Mouse (Mus musculus) left cerebral cortex, adult 9 months (tissue): ENCODE measurements at regions not wholly inside any gene's neighbourhood (a gene's known extent, or its start where the extent isn't known, plus 50 kb on each side); places are given as distances from the start of the nearest gene placed in this dataset.

ENCODE experiments used
- DNase-seq, 2 experiments: peaks; one replicate each; pipeline ENCODE4 v3.0.0; 2022; ENCODE audit warnings: low spot score in 2 of 2

GRCm38 (mm10) chr16:76591956-76592768, 218.5 kb upstream of the Nrip1 start:
- peak in 1 of 2 experiments; percentile 12 for DNase-seq

- DNase-seq: no peak
These were observed 216.2 kb upstream of the Nrip1 start for GRCm38 (mm10) chr16:76589791-76590190.

GRCm38 (mm10) chr16:76577206-76577605, 203.6 kb upstream of the Nrip1 start:
- no peak for DNase-seq

DNA sequence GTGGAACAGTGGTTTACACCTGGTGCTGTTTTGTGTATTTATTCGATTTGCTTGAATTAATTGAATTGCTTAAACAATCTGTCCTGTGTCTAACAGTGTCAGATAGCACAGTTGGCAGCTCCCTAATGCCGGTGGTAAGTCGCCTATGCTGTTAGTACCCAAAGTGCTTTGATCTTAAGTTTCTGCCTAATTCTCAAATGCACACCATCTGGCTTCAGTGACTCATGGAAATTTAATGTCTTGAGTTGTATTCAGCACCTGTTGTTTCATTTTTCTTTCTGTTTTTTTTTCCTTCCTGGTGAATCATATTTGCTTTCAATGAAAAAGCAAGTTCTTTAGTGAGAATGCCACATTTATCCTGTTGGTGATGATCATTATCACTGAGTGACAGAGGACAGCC, 201.7 kb upstream of the Nrip1 start:
- peak in 1 of 2 experiments; percentile 14 for DNase-seq

DNA sequence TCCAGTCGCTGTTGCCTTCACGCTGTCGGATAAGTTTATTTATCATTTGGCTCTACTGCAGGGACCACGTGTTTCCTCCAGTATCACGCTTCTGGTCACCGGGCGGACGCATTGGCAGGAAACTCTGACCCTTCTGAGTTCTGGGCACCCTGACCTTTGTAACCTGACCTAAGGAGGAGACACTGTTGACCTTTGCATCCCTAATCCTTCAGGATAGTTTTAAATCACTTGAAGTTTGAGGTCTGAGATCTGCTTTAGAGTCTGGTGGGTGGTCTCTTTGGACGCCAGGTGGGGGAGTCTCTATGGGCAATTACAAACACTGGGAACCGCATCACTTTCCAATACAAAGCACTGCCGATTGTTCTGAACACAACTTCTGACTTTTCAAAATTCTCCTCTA, 192.6 kb upstream of the Nrip1 start:
- DNase-seq: no peak

- no peak for DNase-seq
These were observed 181.2 kb upstream of the Nrip1 start for GRCm38 (mm10) chr16:76554846-76555245.

DNA sequence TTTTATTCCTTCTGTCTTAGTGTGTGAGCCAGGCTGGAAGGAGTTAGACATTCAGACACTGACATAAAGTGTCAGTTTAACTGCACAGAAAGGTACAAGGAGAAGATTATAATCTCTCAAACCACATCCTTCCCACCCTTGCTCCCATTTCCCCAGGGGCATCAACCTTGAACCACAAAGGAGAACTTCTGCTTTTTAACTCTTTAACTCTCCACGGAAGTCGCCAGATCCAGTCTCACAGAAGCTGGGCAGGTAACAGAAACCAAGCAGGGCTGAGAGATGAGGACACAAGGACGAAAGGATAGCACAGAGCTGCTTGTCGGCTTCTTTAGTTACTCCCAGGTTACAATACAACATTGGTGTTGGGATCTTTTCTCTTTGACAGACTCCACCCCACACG, 176.0 kb upstream of the Nrip1 start:
- DNase-seq: no peak

DNA sequence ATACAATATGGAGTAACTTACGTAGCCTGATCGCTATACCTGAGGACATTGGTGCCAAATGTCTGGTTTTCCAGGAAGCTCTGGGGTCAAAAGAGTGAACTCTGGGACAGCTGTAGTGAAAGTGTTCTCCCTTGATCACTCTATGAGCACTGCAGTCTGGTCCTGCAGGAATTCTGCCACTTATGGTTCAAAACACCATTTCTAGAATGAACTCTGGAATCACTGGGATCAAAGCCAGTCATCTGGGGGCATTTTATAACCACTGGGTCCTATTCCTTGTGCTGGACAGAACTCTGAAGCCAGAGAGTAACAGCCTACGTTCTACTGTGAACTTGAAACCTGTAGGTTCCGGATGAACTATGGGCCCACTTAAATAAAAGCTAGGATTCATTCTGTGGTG, 173.5 kb upstream of the Nrip1 start:
- no peak for DNase-seq

- DNase-seq: no peak
These were observed 173.0 kb upstream of the Nrip1 start for GRCm38 (mm10) chr16:76546632-76547031.

- no peak for DNase-seq
These were observed 172.3 kb upstream of the Nrip1 start for GRCm38 (mm10) chr16:76545942-76546341.

GRCm38 (mm10) chr16:76544972-76545371, 171.3 kb upstream of the Nrip1 start:
- no peak for DNase-seq

- DNase-seq: no peak
These were observed 167.3 kb upstream of the Nrip1 start for GRCm38 (mm10) chr16:76540964-76541363.

- DNase-seq: no peak
These were observed 166.8 kb upstream of the Nrip1 start for GRCm38 (mm10) chr16:76540328-76540923.

GRCm38 (mm10) chr16:76539669-76540068, 166.0 kb upstream of the Nrip1 start:
- DNase-seq: no peak

DNA sequence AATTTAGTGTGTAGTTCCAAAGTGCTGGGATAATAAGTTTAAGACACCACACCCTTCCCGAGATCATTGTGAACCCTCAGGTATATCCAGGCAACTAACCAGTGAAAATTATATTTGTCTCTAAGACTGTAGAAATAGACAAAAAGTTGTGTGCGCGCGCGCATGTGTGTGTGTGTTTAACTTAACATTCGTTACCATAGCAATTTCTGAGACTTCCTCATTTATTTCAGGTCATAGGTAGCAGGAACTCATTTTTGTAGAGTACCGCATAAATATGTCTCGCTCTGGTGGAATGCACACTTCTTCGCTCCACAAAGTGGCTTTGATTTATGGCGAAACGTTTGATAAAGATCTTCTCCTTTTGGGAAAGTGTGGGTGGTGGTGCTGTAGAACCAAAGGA, 164.2 kb upstream of the Nrip1 start:
- DNase-seq: no peak

GRCm38 (mm10) chr16:76532928-76533217, 159.2 kb upstream of the Nrip1 start:
- DNase-seq: no peak

DNA sequence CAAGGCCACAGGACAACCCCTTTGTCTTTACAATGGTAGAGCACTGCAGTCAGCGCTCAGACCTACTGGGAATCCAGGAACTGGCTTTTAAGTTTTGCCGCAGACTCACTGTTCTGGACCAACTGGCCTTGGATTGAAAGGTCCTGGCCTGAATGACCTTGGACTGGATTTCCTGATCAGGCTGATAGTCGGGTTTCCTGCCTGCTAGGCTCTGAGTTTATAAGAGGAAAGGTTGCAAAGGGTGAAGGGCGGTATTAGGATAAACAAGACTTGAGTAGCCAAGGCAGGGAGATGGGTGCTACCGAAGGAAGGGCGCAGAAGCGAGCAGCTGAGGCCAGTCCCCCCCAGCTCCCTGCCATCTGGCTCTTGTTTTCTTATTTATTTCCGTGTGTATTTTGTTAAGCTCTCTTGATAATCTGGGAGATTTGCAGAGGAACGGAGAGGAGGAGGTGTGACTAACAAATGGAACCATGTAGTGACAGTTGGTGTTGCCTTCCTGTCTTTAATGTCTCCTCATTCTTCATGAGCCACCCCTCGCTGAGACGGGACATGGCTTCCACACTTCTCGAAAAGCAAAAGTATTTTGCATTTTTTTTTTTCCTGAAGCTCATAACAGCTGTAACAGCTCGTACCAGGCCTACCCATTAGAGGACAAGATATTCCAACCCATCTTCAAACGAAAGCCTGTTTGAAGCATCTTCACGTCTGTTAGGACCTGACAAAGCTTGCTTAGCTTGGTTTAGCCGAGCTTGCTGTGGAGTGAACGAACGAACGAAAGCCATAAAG, 158.7 kb upstream of the Nrip1 start:
- no peak for DNase-seq

DNA sequence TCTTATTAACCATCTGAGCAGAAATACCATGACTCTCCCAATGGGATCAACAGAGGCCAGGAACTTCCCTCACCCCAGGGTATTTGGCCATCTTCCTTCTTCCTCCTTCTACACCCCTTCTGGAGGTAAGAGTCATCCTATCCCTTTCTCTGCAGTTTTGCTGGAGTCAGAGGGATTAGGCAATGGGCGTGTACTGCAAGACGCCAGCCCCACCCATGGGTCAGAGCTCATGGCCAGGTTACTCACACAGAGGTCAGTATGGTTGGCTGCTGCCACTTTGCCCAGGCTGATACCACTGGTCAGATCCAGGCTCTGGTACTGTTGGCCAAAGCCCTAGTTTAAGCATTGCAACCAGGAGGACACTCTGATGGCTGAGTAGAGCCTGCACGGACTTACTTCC, 157.3 kb upstream of the Nrip1 start:
- DNase-seq: no peak

DNA sequence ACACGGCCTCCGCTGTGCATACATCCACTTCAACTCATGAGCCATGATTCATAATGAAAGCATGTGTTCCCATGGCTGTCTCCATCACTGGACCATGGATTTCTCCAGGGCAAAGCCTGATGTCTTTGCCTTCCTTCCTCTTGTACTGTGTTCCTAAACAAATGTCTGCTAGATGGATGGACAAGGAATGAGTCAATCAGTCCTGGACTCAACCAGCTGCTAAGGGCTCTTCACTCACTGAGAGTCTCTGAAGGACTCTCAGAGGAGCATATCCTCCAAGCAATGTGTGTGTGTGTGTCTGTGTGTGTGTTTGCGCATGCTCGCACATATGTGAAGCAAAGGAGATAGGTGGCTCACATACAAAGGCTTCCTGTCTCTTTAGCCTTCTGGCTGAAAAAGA, 156.0 kb upstream of the Nrip1 start:
- DNase-seq: no peak

DNA sequence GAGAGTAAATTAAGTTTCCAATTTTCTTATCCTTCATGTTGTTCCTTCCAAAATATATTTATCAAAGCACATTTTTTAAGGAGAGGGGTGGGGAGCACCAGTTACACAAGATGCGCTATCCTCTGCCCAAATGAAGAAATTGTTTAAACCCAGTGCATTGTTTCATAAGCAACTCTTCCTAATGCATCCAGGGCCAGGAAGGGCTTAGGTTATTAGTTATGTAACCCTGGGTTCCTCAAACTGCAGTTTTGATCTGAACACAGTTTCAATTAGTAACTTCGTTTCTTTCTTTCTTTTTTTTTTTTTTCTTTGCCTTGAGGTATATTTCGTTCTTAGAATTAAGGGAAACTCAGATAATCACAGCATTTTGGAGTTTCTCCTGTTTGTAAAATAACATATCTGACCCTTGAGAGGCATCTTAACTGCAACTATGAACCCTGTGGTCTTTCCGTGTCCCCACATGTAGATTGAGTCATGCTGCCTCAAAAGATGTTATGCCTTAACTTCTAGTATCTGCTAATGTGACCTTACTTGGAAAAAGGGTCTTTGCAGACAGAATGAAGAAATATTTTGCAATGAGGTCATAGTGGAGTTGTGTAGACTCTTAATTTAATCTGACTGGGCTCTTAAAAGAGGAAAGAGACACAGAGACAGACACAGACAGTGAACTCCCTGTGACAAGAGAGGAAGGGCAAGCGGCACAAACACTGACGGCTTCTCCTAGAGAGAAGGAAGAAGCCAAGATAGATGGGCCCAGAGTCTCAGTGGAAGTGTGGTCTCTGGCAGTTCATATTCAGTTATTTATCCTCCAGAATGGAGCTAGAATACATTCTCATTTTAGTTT, 153.7 kb upstream of the Nrip1 start:
- DNase-seq: no peak

GRCm38 (mm10) chr16:76525563-76525962, 151.9 kb upstream of the Nrip1 start:
- DNase-seq: no peak

DNA sequence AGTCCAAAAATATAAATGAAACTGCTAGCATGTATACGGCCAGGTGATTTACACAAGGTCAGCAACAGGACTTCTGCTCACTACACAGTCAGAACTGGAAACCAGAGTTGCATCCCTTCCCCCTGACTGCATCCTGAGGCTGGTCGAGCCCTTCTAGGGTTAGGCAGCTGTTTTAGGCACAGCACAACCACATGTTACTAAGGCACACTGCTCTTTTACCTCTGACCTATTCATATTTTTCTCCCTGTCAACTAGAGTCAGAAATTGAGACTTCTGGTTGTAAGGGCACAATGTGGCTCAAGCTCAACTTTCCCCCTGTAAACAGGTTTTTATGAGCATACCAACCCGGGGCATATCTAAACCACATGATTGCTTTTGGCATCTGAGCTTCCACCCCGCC, 151.3 kb upstream of the Nrip1 start:
- no peak for DNase-seq
